Mouse (Mus musculus): ENCODE measurements around the gene Kctd15.

DNA sequence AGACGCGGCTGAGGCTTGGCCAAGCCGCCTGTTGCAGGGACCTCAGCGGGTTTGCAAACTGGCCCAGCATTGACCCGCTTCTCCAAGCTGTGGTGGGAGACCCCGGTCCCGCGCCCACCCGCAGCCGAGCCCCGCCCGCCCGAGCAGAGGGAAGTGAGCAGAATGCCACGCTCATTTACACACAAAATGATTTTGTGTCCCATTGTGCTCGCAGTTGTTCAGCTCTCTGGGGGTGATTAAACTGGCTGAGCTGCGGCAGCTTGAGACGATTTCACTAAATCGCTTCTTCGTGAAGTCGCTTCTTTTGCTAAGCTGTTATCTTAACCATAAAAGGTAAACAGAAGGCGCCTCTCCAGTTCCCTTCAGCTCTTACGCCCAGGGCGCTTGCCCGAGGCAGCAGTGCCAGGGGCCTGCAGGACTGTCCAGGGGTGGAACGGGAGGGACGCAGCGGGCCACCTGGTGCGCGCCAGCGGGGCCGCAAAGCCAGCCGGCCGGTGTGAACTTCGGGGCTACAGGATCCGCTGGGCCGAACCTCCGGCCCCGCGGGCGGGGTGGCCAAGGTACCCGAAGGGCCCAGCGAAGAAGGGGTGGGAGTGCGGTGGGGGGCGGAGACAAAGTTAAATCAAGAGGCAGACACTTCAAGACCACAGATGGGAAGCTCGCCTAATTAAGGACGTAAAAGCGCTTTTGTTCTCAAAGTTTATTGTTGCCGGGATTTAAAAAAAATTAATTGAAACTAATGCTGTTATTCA is 3.6 kb downstream of the Kctd15 start:
- TF ChIP-seq CTCF (IDR thresholded peaks at IDR 0.05; ENCODE audit: low read depth), result no peak
- no peak for TF ChIP-seq EP300 (IDR thresholded peaks at IDR 0.05; ENCODE audit: low read depth)
